Mouse (Mus musculus) cortical plate, adult 2 months (tissue): ENCODE data around the gene Ssc5d.

ENCODE experiments used
- CTCF ChIP-seq: fragments of 200-500 bp; IDR thresholded peaks from 2 replicates; pipeline ENCODE4 v1.5.1; 2011; ENCODE audit warnings: mild to moderate bottlenecking, control low read depth, low read length; ENCODE audit not compliant: insufficient read depth; ENCODE audit errors: extremely low read depth
- POLR2A ChIP-seq: fragments of 200-500 bp; IDR thresholded peaks from 2 replicates; pipeline ENCODE4 v1.6.1; 2011; ENCODE audit warnings: mild to moderate bottlenecking, low read length, control low read depth; ENCODE audit not compliant: insufficient read depth; ENCODE audit errors: extremely low read depth

- TF ChIP-seq CTCF (no peak), POLR2A (no peak)
Measured at GRCm38 (mm10) chr7:4906466-4906950, 19.1 kb upstream of the Ssc5d start, which contains the start of gene Gm36210.
